Mouse (Mus musculus) lung, postnatal 0 days (tissue): ENCODE results near the gene Pcdh15. TPM values are rescaled to one million over a fixed set of nuclear protein-coding genes. Genes with fewer than 3 reads are reported as not detected.

Experiments
- ATAC-seq: fragments of 200-750 bp; cut with Nextera tagmentation; 2 replicates; pipeline ENCODE4 v1.8.0; 2017; ENCODE audit warnings: moderate library complexity
- DNase-seq: peaks from one replicate; pipeline ENCODE4 v3.0.0-alpha.2; 2016; ENCODE audit warnings: low spot score
- H3K27ac ChIP-seq: fragments of 300-500 bp; sonication (generic); 2 replicates; pipeline ENCODE4 v1.5.1; 2014; ENCODE audit warnings: antibody characterized with exemption, mild to moderate bottlenecking, low read length, mixed read lengths
- H3K27me3 ChIP-seq: fragments of 300-500 bp; sonication (generic); replicated peaks from 2 replicates; pipeline ENCODE4 v1.6.1; 2014; ENCODE audit warnings: low read length, mixed read lengths; ENCODE audit not compliant: insufficient read depth
- H3K36me3 ChIP-seq: fragments of 300-500 bp; sonication (generic); 2 replicates; pipeline ENCODE4 v1.6.1; 2014; ENCODE audit warnings: low read length, mixed read lengths; ENCODE audit not compliant: insufficient read depth
- H3K4me1 ChIP-seq: fragments of 300-500 bp; sonication (generic); 2 replicates; pipeline ENCODE4 v1.6.1; 2014; ENCODE audit warnings: antibody characterized with exemption, low read depth, low read length, mixed read lengths; ENCODE audit not compliant: insufficient read depth
- H3K4me2 ChIP-seq: fragments of 300-500 bp; sonication (generic); replicated peaks from 2 replicates; pipeline ENCODE4 v1.6.1; 2014; ENCODE audit warnings: low read depth, mild to moderate bottlenecking, low read length, moderate library complexity, mixed read lengths
- H3K4me3 ChIP-seq: fragments of 300-500 bp; sonication (generic); 2 replicates; pipeline ENCODE4 v1.5.1; 2014; ENCODE audit warnings: low read depth, low read length
- H3K9ac ChIP-seq: fragments of 300-500 bp; sonication (generic); replicated peaks from 2 replicates; pipeline ENCODE4 v1.6.1; 2014; ENCODE audit warnings: low read depth, mild to moderate bottlenecking
- H3K9me3 ChIP-seq: fragments of 300-500 bp; sonication (generic); 2 replicates; pipeline ENCODE4 v1.6.1; 2016; ENCODE audit warnings: low read length, mixed read lengths
- CTCF ChIP-seq: IDR thresholded peaks from 2 replicates; pipeline ENCODE4 v1.5.1; 2016; ENCODE audit warnings: antibody characterized with exemption, mild to moderate bottlenecking
- EP300 ChIP-seq: IDR thresholded peaks from 2 replicates; pipeline ENCODE4 v1.6.1; 2016; ENCODE audit warnings: antibody characterized with exemption, mild to moderate bottlenecking, control low read depth
- WGBS: fragments of 180-500 bp; shearing (Covaris S2); extraction: QIAGEN DNeasy Blood & Tissue Kit; methylation state at CpG from one replicate; pipeline ENCODE4 v1.1.7; 2014; 5-methylcytosine and 5-hydroxymethylcytosine counted together
- polyA plus RNA-seq: library from polyadenylated mRNA; unstranded; fragments of >200 nt; fragmentation: Nextera tagmentation; extraction: Ambion mirVana; gene quantifications from 2 replicates; pipeline ENCODE4 v1.2.1, GENCODE M21; 2015

Gene Pcdh15
- polyA plus RNA-seq, 1 experiment from 2014 or later = 0.06 TPM

DNA sequence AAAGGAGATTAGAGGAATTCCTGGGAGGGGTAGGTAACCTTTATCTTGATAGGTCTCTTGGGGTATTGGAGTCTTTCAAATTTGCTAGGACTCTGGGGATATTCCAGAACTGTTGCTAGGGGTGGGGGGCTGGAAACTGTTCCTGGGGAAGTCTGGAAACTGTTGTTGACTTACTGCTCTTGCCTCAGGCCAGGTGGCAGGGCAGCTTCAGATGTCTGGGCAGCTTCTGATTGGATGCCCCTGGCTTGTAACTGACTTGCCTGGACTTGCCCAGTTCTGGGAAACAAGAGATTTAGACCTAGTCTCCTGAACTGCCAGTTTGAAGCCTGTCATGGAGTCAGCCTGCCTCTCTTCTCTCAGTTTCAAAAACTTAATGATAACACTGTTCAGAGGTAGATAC, 1414.6 kb downstream of the Pcdh15 start:
- no peak for ATAC-seq
- H3K4me3 ChIP-seq = no peak overlapping the region
- H3K9ac ChIP-seq = no peak overlapping the region
- no peak overlapping the region for H3K27ac ChIP-seq
- no peaks in the 10 kb centered on the region for H3K4me1 ChIP-seq
- no peaks in the 10 kb centered on the region for H3K27me3 ChIP-seq
- no peak for TF ChIP-seq CTCF
- TF ChIP-seq EP300 = no peak
- no peaks in the 10 kb centered on the region for H3K9me3 ChIP-seq
- no peak for DNase-seq
- H3K36me3 ChIP-seq = no peaks in the 10 kb centered on the region
- no peak overlapping the region for H3K4me2 ChIP-seq

DNA sequence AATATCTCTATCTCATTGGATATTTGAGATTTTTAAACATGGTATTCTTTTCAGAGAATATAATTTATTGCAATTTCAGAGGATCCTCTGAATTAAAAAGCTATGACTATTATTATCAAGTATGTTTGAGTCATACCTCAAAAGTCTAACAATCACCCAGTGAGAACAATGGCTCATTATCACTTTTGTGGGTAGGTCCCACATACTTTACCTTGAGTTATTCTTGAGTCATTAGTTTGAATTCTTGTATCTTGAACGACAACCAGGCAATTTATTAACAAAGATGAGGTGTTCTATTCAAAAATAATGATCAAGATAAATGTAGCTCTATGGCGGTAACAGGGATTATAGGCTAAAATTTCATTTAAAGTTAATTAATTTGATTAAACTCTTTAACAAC, 1439.2 kb downstream of the Pcdh15 start:
- no peak for TF ChIP-seq EP300
- TF ChIP-seq CTCF = no peak
- Histone ChIP-seq H3K36me3 (no peaks in the 10 kb centered on the region), H3K9me3 (no peaks in the 10 kb centered on the region), H3K9ac (no peak overlapping the region), H3K4me1 (no peaks in the 10 kb centered on the region), H3K4me3 (no peak overlapping the region), H3K4me2 (no peak overlapping the region), H3K27ac (no peak overlapping the region), H3K27me3 (no peaks in the 10 kb centered on the region)
- WGBS = 72% methylated on average over 2 of the region's 2 CpGs
- no peak for ATAC-seq
- DNase-seq = no peak

DNA sequence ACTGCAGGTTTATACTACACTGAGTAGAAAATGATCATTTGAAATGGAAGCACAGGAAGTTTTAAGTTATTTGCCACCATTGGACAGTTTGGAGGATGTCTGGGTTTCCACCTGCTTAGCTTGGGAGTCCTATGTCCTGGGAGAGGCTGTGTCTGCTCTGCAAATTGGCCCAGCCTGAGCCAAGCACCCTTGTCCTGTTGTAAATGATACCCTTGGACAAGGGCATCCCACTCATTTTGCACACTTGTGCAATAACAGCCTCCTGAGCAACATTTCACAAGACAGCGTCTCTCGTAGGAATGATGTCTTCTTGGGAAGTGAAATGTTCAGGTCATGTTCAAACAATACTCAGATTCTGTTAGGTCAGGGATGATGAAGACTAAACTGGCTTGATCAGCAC, 1456.2 kb downstream of the Pcdh15 start:
- no peaks in the 10 kb centered on the region for H3K9me3 ChIP-seq
- TF ChIP-seq CTCF = no peak
- no peak for TF ChIP-seq EP300
- DNase-seq (no peak), ATAC-seq (no peak)
- no peak overlapping the region for H3K27ac ChIP-seq
- H3K36me3 ChIP-seq = no peaks in the 10 kb centered on the region
- H3K9ac ChIP-seq = no peak overlapping the region
- no peak overlapping the region for H3K4me3 ChIP-seq
- H3K4me1 ChIP-seq = no peaks in the 10 kb centered on the region
- H3K4me2 ChIP-seq = no peak overlapping the region
- no peaks in the 10 kb centered on the region for H3K27me3 ChIP-seq
- WGBS = 76% methylated on average over 2 of the region's 2 CpGs

DNA sequence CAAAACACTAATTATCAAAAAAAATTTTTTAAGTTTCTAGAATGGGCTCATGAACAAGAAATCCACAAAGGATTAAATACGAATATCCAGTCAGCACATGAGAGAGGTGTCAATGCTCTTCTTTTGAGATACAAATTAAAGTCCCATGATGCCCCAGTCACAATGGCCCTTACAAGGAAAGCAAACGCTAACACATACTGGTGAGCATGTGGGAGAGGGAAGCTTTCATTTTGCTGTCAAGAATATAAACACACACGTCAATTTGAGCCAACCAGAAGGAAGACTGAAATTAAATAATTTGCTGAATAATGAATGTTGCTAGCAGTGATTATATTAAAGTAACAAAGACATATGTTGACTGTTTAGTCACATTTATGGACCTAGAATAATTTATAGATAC, 1470.5 kb downstream of the Pcdh15 start:
- WGBS = 55% methylated on average over 3 of the region's 3 CpGs
- DNase-seq (no peak), ATAC-seq (no peak)
- no peak overlapping the region for H3K27ac ChIP-seq
- H3K4me3 ChIP-seq = no peak overlapping the region
- no peak for TF ChIP-seq CTCF
- TF ChIP-seq EP300 = no peak
- no peaks in the 10 kb centered on the region for H3K4me1 ChIP-seq
- H3K36me3 ChIP-seq = no peaks in the 10 kb centered on the region
- no peak overlapping the region for H3K4me2 ChIP-seq
- H3K27me3 ChIP-seq = no peaks in the 10 kb centered on the region
- no peak overlapping the region for H3K9ac ChIP-seq
- no peaks in the 10 kb centered on the region for H3K9me3 ChIP-seq

DNA sequence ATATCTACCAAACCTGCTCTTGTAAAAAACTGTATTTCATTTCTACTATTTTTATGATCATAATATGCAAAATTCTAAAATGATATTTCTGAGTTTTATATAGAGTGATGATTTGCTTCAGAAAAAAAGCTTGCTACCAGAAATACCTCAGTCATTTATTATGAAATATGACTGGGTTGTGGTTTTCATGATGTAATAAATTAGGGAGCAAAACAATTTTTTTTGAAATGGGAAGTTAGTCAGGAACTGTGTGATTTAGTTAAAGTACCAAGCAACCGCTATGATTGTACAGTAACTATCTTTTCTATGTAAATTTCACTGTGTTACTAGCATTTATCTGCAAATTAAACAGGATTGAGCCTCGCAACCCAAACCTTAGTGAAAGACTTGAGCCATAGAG, 1480.8 kb downstream of the Pcdh15 start:
- Histone ChIP-seq H3K4me2 (no peak overlapping the region), H3K9me3 (no peaks in the 10 kb centered on the region), H3K36me3 (no peaks in the 10 kb centered on the region), H3K27ac (no peak overlapping the region), H3K4me1 (no peaks in the 10 kb centered on the region), H3K27me3 (no peaks in the 10 kb centered on the region), H3K9ac (no peak overlapping the region), H3K4me3 (no peak overlapping the region)
- 74% methylated on average over 2 of the region's 2 CpGs for WGBS
- DNase-seq = no peak
- ATAC-seq = no peak
- TF ChIP-seq EP300 (no peak), CTCF (no peak)

DNA sequence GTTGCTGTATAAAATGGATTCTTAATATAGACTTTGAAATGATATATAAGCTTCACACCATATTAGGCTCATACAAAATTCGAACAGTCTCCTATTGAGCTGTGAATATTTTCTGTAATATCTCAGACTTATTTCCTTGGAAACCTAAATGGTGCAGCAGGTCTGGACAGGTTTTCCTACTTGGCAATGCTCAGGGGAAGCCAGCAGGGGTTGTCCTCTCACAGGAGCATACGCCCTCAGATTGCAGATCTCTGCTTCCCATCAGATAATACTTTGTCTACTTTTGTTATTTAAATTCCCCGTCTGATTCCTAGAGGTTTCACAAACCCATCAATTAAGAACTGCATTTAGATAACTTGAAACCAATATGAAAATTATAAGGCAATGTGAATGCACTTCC, 1492.7 kb downstream of the Pcdh15 start:
- no peaks in the 10 kb centered on the region for H3K9me3 ChIP-seq
- DNase-seq = no peak
- H3K4me2 ChIP-seq = no peak overlapping the region
- WGBS = 60% methylated on average over 3 of the region's 3 CpGs
- TF ChIP-seq CTCF (no peak), EP300 (no peak)
- no peak overlapping the region for H3K9ac ChIP-seq
- no peaks in the 10 kb centered on the region for H3K27me3 ChIP-seq
- ATAC-seq = no peak
- no peaks in the 10 kb centered on the region for H3K4me1 ChIP-seq
- no peaks in the 10 kb centered on the region for H3K36me3 ChIP-seq
- no peak overlapping the region for H3K27ac ChIP-seq
- no peak overlapping the region for H3K4me3 ChIP-seq

DNA sequence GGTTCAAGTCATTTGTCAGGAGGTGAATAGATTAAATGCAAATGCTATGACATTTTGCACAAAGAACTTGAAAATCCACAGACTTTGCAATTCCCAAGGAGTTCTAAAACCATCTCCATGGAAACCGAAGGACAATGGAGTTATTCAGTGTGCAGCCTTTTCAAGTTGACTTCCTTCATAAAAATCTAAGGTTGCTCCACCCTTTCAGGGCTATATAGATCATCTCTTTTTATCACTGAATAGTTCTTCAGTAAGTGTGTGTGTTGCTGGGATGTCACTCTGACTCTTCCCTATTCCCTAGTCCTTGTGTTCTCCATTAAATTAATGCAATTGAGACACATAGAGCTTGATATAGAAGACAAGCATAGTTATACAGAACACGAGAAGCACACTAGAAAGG, 1508.5 kb downstream of the Pcdh15 start:
- 77% methylated on average over 2 of the region's 2 CpGs for WGBS
- Histone ChIP-seq H3K4me3 (no peak overlapping the region), H3K4me1 (no peaks in the 10 kb centered on the region), H3K4me2 (no peak overlapping the region), H3K9ac (no peak overlapping the region), H3K36me3 (no peaks in the 10 kb centered on the region), H3K9me3 (no peaks in the 10 kb centered on the region), H3K27ac (no peak overlapping the region), H3K27me3 (no peaks in the 10 kb centered on the region)
- TF ChIP-seq EP300 = no peak
- no peak for TF ChIP-seq CTCF
- DNase-seq (no peak), ATAC-seq (no peak)
